Mouse (Mus musculus) cerebellum, adult 2 months (tissue): ENCODE measurements around the gene Boc. TPM values are rescaled to one million over a fixed set of nuclear protein-coding genes. Genes with fewer than 3 reads are reported as not detected.
A peak's percentile ranks its signal among the peaks of the same experiment; 100 is the strongest.

ENCODE experiments used
- DNase-seq, 2 experiments: peaks; one replicate each; pipeline ENCODE4 v3.0.0; 2021
- H3K27ac ChIP-seq: fragments of 200-500 bp; 2 replicates; pipeline ENCODE4 v1.5.1; 2012; ENCODE audit warnings: low read length, control low read depth, inconsistent platforms; ENCODE audit not compliant: insufficient read depth
- H3K27me3 ChIP-seq: fragments of 200-500 bp; 2 replicates; pipeline ENCODE4 v1.6.1; 2012; ENCODE audit warnings: inconsistent platforms, mild to moderate bottlenecking, low read length, moderate library complexity; ENCODE audit not compliant: control insufficient read depth, insufficient read depth
- H3K4me1 ChIP-seq: fragments of 200-500 bp; 2 replicates; pipeline ENCODE4 v1.6.1; 2011; ENCODE audit warnings: low read length; ENCODE audit not compliant: control insufficient read depth, insufficient read depth
- H3K4me3 ChIP-seq: fragments of 200-500 bp; replicated peaks from 2 replicates; pipeline ENCODE3; 2011; ENCODE audit warnings: mild to moderate bottlenecking, low read depth, low read length, control low read depth; ENCODE audit not compliant: insufficient read depth
- CTCF ChIP-seq: fragments of 200-500 bp; IDR thresholded peaks from 2 replicates; pipeline ENCODE4 v1.5.1; 2011; ENCODE audit warnings: low read depth, mild to moderate bottlenecking, control low read depth, low read length, moderate library complexity, borderline replicate concordance; ENCODE audit not compliant: insufficient read depth
- POLR2A ChIP-seq: fragments of 200-500 bp; IDR thresholded peaks from 2 replicates; pipeline ENCODE4 v1.6.1; 2011; ENCODE audit warnings: low read length, control low read depth, borderline replicate concordance; ENCODE audit not compliant: insufficient read depth
- WGBS: fragments of 180-500 bp; shearing (Covaris S2); methylation state at CpG from one replicate; pipeline ENCODE4 v1.1.7; 2018; 5-methylcytosine and 5-hydroxymethylcytosine counted together
- polyA plus RNA-seq: library from polyadenylated mRNA; depleted of rRNA; stranded (reverse); fragments of >200 nt; gene quantifications from 2 replicates; pipeline ENCODE4 v1.2.3, GENCODE M21; 2012

Boc gene
- polyA plus RNA-seq, 1 experiment = 37.9 TPM

DNA sequence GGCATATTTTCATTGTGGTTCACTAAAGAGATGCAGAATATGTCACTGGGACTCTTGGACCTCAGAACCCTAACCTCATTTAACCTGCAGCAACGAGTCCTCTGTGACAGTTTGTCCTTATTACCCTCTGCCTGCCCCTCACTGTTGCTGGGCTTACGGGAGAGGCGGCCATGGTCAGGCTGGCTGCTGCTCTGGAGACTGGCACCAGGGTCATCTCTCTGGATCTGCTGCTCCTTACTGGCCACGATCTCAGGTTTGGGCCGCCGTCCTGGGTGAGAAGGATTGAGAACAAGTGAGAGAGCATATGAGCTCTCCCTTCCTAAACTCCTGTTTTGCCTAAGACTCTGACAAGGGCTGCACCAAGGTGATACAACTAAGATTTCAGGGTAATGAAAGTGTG, 66.5 kb downstream of the Boc start:
- no peak overlapping the region for H3K27ac ChIP-seq
- H3K4me1 ChIP-seq = peaks cover 32% of the 10 kb centered on the region
- DNase-seq = no peak
- WGBS = 69% methylated on average over 6 of the region's 6 CpGs
- H3K27me3 ChIP-seq = no peaks in the 10 kb centered on the region
- H3K4me3 ChIP-seq = no peak overlapping the region
- TF ChIP-seq POLR2A = no peak
- TF ChIP-seq CTCF = no peak

DNA sequence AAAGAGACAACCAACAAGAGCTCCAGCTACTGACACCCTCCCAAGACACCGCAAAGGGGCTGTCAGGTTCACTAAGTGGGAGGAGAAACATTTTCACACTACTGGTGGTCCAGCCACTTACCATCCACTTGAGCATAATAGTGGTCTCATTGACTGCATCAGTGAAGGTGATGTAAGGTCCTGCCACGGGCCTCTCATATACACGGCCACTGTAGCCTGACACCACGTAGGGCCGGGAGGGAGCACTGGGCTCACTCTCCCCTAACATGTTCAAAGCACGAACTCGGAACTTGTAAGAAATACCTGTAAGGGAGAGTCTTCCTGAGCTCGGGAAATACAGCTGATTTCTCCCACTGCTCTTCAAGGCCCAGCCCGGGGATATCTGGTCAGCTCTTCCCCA, 67.6 kb downstream of the Boc start:
- 85% methylated on average over 9 of the region's 9 CpGs for WGBS
- Histone ChIP-seq H3K27ac (no peak overlapping the region), H3K4me3 (no peak overlapping the region), H3K27me3 (no peaks in the 10 kb centered on the region), H3K4me1 (peaks cover 24% of the 10 kb centered on the region)
- no peak for TF ChIP-seq POLR2A
- TF ChIP-seq CTCF = no peak
- no peak for DNase-seq

DNA sequence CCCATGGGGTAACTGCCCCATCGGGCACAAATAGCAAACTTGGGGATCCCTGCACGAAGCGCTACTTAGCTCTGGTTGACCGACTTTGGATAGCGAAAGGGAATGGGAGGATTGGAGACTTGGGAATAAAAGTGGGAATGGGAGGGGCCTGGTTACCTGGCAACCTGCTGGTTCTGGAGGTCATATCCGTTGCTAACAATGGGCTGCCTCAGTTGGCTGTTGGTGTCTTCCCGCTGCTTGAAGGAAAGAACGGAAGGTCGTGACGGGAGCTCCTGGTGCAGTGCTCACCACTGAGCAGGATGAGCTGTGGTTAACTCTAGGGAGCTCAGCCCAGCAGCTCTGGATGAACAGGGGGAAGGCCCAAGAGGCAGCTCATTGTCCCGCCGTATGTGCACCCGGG, 71.5 kb downstream of the Boc start:
- H3K4me3 ChIP-seq = no peak overlapping the region
- H3K4me1 ChIP-seq = peaks cover 2% of the 10 kb centered on the region
- H3K27ac ChIP-seq = no peak overlapping the region
- TF ChIP-seq POLR2A (no peak), CTCF (no peak)
- 49% methylated on average over 13 of the region's 13 CpGs for WGBS
- H3K27me3 ChIP-seq = no peaks in the 10 kb centered on the region
- no peak for DNase-seq

DNA sequence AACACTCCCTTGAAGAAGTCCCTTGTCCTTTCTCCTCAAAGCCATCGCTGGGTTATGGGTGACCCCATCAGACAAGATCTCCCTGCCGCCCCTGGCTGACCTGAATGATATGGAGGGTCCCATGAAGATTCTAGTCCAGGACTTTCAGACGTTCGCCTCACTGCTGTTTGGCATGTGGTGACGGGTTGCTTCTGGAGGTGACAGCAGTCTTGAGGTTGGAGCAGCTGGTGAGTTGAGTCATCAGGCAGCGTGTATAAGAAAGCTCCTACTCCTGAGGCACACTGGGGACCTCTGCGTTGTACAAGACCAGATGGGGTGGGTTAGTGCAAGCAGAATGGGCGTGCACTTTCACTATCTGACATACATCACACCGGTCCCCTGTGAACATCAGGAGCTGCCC, 72.1 kb downstream of the Boc start:
- Histone ChIP-seq H3K27me3 (no peaks in the 10 kb centered on the region), H3K27ac (no peak overlapping the region), H3K4me3 (no peak overlapping the region), H3K4me1 (peaks cover 2% of the 10 kb centered on the region)
- no peak for TF ChIP-seq CTCF
- TF ChIP-seq POLR2A = no peak
- peak in 1 of 2 experiments; percentile 22 for DNase-seq
- WGBS = 41% methylated on average over 9 of the region's 9 CpGs

DNA sequence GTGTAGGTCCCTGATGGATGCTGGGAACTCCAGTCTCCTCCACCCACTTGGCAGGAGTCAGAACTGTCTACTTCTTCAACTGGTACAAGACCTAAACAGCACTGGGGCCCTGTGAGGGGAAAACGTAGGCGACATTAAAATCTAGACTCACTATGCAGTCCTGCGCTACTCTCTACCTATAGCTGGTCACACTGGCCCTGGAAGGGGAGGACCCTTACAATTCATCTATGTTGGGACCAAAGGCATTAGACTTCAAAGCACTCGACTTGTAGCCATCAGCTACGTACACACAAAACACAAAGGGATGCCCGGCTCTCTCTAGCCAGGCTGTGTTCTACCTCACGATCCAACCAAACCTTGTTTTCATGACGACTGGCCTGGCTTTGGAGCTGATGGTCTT, 73.0 kb downstream of the Boc start:
- Histone ChIP-seq H3K4me1 (peaks cover 2% of the 10 kb centered on the region), H3K27me3 (no peaks in the 10 kb centered on the region), H3K27ac (no peak overlapping the region), H3K4me3 (no peak overlapping the region)
- DNase-seq = peak in 1 of 2 experiments; percentile 10
- TF ChIP-seq POLR2A (no peak), CTCF (no peak)
- WGBS = 60% methylated on average over 8 of the region's 8 CpGs

DNA sequence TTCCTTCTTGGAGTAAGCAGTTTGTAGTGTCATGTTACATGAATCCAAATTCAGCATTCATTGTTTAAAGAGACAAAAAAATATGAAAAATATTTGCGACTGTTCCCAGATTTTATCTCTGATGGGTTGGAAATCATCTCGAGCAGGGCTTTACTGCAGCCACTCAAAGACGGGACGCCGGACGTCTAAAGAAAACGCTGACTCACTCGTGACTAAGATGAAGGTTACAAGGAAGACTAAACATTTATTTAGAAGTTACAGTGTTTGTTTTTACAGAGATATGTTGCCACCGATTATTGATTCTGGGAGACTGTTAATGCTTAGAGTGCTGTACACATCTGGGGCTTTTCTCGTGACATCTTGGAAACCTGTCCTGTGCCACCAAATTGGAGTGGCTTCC, 73.9 kb downstream of the Boc start:
- WGBS = 70% methylated on average over 10 of the region's 10 CpGs
- Histone ChIP-seq H3K27me3 (no peaks in the 10 kb centered on the region), H3K4me3 (no peak overlapping the region), H3K27ac (no peak overlapping the region), H3K4me1 (peaks cover 2% of the 10 kb centered on the region)
- TF ChIP-seq POLR2A = no peak
- TF ChIP-seq CTCF = no peak
- DNase-seq = no peak

DNA sequence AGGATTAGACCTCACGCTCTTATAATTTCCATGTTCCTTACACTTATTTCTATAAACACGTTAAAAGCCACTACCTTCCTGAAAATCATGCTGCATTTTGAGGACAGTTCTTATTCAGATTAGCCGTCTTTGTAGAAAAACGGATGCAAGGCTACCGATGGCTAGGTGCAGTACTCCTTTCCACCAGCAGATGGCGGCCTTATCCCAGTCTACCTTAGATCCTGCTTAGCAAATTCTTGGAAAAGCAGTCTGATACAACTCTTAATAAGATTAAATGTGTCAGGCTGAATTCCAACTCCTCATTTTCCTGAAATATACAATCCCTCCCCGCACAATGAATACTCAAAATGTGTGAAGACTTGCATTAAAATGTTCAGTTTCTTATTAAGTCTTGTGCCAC, 74.6 kb downstream of the Boc start:
- DNase-seq = peak; percentile 78 to 91
- 10% methylated on average over 7 of the region's 7 CpGs for WGBS
- Histone ChIP-seq H3K4me1 (peaks cover 5% of the 10 kb centered on the region), H3K27me3 (no peaks in the 10 kb centered on the region), H3K27ac (no peak overlapping the region), H3K4me3 (no peak overlapping the region)
- peak; percentile 93 for TF ChIP-seq CTCF
- no peak for TF ChIP-seq POLR2A

DNA sequence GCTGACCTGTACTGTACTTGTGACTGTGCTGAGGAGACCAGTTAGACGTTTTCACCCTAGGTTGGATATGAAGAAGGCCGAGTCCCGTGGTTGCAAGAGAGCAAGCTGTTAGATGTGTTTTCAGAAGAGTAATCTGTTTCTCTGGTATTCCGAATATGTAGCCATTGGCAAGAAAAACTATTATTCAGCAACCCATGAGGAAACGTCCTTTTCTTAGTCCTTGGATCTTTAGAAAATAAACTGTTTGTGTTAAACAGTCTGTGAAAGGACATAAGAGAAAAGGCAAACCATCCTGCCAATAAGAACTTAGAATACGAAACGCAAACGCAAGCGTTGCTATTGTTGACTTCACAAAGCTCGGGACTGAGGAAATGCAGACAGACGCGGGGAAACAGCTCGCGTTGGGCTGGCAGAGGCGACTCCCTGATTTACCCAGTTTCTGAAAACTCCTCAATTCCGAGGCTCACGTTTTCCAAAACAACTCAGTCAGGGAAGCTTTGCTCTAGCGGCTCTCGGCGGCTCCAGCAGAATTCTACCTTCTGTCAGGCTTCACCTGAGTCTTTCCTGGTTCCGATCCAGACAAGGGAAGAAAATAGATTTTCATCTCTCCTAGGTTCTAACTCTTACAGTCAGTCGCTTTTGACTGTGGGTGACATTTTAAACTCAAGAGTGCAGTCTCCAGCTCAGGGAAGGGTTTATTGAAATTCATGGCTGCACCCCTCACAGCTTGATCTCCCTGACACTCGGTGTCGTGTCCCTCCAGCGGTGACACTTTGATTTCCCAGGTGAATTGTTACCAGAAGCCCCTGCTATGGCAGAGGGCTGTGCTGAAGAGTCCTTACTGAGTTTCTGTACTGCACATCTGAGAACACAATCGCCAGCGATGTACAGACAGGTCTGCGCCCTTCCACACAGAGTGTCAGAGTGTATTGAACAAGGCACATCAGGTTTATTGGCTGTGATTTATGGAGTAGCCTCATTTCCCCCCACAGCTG, 76.8 kb downstream of the Boc start:
- H3K27ac ChIP-seq = peak overlapping the region; percentile 34; the same call in 1 of the 2 replicates
- WGBS = 48% methylated on average over 28 of the region's 28 CpGs
- DNase-seq = peak in 1 of 2 experiments; percentile 18

More for the DNA sequence above, 76.8 kb downstream of the Boc start:
- Histone ChIP-seq H3K27me3 (no peaks in the 10 kb centered on the region), H3K4me3 (no peak overlapping the region), H3K4me1 (peaks cover 8% of the 10 kb centered on the region; the same call in 1 of the 2 replicates)
- TF ChIP-seq POLR2A = no peak
- TF ChIP-seq CTCF = no peak
